ENCODE assay signal across 30 mouse cellular contexts in genomic region chr7:111316479-111316990, GRCm38 (mm10).
A peak's percentile ranks its signal among the peaks of the same experiment; 100 is the strongest.
DNase-seq lines count a peak whose midpoint lies in the region; ATAC-seq and TF ChIP-seq lines count a peak whose summit lies in the region.
"Had no signal": no experiment of that assay in that cellular context is flagged by ENCODE, and none has a peak within 500 bp of the region (broad histone marks: within the 10 kb centered on the region; RNA-seq: fewer than 3 reads in every experiment).

No protein-coding gene starts in this region.

- no peaks in the 10 kb centered on the region for H3K36me3 ChIP-seq in forebrain, embryonic 13.5 days (ENCODE audit: poor library complexity, severe bottlenecking)
- H3K36me3 ChIP-seq in forebrain, embryonic 11.5 days (ENCODE audit: control insufficient read depth, insufficient read depth, low read length): no peaks in the 10 kb centered on the region
- H3K36me3 ChIP-seq in hindbrain, embryonic 15.5 days: no peaks in the 10 kb centered on the region
- H3K36me3 ChIP-seq in hindbrain, embryonic 12.5 days: no peaks in the 10 kb centered on the region
- H3K36me3 ChIP-seq in neural tube, embryonic 14.5 days (ENCODE audit: control insufficient read depth, insufficient read depth, low read length): no peaks in the 10 kb centered on the region
- H3K36me3 ChIP-seq: G1E; heart, embryonic 13.5 days; liver, embryonic 12.5 days; midbrain, embryonic 12.5 days had no signal

- H3K4me3 ChIP-seq in forebrain, embryonic 13.5 days: no peak overlapping the region
- H3K4me3 ChIP-seq in forebrain, embryonic 11.5 days (ENCODE audit: low read depth, low read length): no peak overlapping the region
- H3K4me3 ChIP-seq in hindbrain, embryonic 15.5 days: no peak overlapping the region
- no peak overlapping the region for H3K4me3 ChIP-seq in hindbrain, embryonic 12.5 days
- H3K4me3 ChIP-seq in neural tube, embryonic 14.5 days (ENCODE audit: low read depth, low read length): no peak overlapping the region
- H3K4me3 ChIP-seq: gastrocnemius, adult 2 months; heart, embryonic 13.5 days; liver, embryonic 12.5 days; midbrain, embryonic 12.5 days had no signal

- peaks cover 51% of the 10 kb centered on the region for H3K27me3 ChIP-seq in forebrain, embryonic 13.5 days
- H3K27me3 ChIP-seq in forebrain, embryonic 11.5 days (ENCODE audit: control insufficient read depth, insufficient read depth, low read length): no peaks in the 10 kb centered on the region
- no peaks in the 10 kb centered on the region for H3K27me3 ChIP-seq in hindbrain, embryonic 15.5 days
- H3K27me3 ChIP-seq in hindbrain, embryonic 12.5 days: no peaks in the 10 kb centered on the region
- H3K27me3 ChIP-seq in neural tube, embryonic 14.5 days (ENCODE audit: control insufficient read depth, insufficient read depth, low read length): no peaks in the 10 kb centered on the region
- H3K27me3 ChIP-seq: heart, embryonic 13.5 days; liver, embryonic 12.5 days; midbrain, embryonic 12.5 days; Patski had no signal

- H3K4me2 ChIP-seq in forebrain, embryonic 13.5 days: no peak overlapping the region
- no peak overlapping the region for H3K4me2 ChIP-seq in forebrain, embryonic 11.5 days (ENCODE audit: low read depth, low read length, severe bottlenecking)
- H3K4me2 ChIP-seq in hindbrain, embryonic 15.5 days: no peak overlapping the region
- H3K4me2 ChIP-seq in hindbrain, embryonic 12.5 days (replicated peaks): no peak overlapping the region
- H3K4me2 ChIP-seq in neural tube, embryonic 14.5 days (ENCODE audit: low read depth, low read length): no peak overlapping the region
- H3K4me2 ChIP-seq: heart, embryonic 13.5 days; liver, embryonic 12.5 days; midbrain, embryonic 12.5 days had no signal

- WGBS in forebrain, embryonic 13.5 days: 27% methylated on average over 2 of the region's 2 CpGs
- WGBS in forebrain, embryonic 11.5 days: 35% methylated on average over 2 of the region's 2 CpGs
- WGBS in hindbrain, embryonic 15.5 days: 40% methylated on average over 2 of the region's 2 CpGs
- 73% methylated on average over 2 of the region's 2 CpGs for WGBS in hindbrain, embryonic 12.5 days
- 38% methylated on average over 2 of the region's 2 CpGs for WGBS in neural tube, embryonic 14.5 days

- ATAC-seq in forebrain, embryonic 13.5 days: peak; percentile 67; the same call in 1 of the 2 replicates
- ATAC-seq in forebrain, embryonic 11.5 days (replicated peaks; ENCODE audit: low FRiP score): no peak
- 0 out of 2 replicates have a peak, but pooled peaks have one; percentile 23 for ATAC-seq in hindbrain, embryonic 15.5 days (ENCODE audit: low FRiP score, low read depth)
- no peak for ATAC-seq in hindbrain, embryonic 12.5 days (ENCODE audit: low FRiP score)
- ATAC-seq in neural tube, embryonic 14.5 days (ENCODE audit: low read depth): peak; percentile 80
- ATAC-seq: intestine, embryonic 16.5 days; liver, embryonic 12.5 days; liver, postnatal 0 days; Patski had no signal

- no peak overlapping the region for H3K27ac ChIP-seq in forebrain, embryonic 13.5 days
- no peak overlapping the region for H3K27ac ChIP-seq in forebrain, embryonic 11.5 days (ENCODE audit: low read depth, low read length)
- no peak overlapping the region for H3K27ac ChIP-seq in hindbrain, embryonic 15.5 days (replicated peaks)
- no peak overlapping the region for H3K27ac ChIP-seq in hindbrain, embryonic 12.5 days
- H3K27ac ChIP-seq in neural tube, embryonic 14.5 days (ENCODE audit: low read depth, low read length): no peak overlapping the region
- H3K27ac ChIP-seq: gastrocnemius, adult 2 months; heart, embryonic 13.5 days; kidney, postnatal 0 days; liver, embryonic 12.5 days; midbrain, embryonic 12.5 days; stomach, postnatal 0 days had no signal

- no peaks in the 10 kb centered on the region for H3K9me3 ChIP-seq in forebrain, embryonic 13.5 days (replicated peaks)
- H3K9me3 ChIP-seq in forebrain, embryonic 11.5 days (ENCODE audit: control insufficient read depth, low read length): no peaks in the 10 kb centered on the region
- no peaks in the 10 kb centered on the region for H3K9me3 ChIP-seq in hindbrain, embryonic 15.5 days
- H3K9me3 ChIP-seq in hindbrain, embryonic 12.5 days (replicated peaks): no peaks in the 10 kb centered on the region
- H3K9me3 ChIP-seq in neural tube, embryonic 14.5 days (ENCODE audit: control insufficient read depth, low read length): no peaks in the 10 kb centered on the region
- H3K9me3 ChIP-seq: liver, embryonic 12.5 days; midbrain, embryonic 12.5 days had no signal

- no peak for TF ChIP-seq CTCF in brain, embryonic 14.5 days (IDR thresholded peaks at IDR 0.05; ENCODE audit: borderline replicate concordance, extremely low read depth, insufficient read depth, insufficient read length)

- no peak for TF ChIP-seq POLR2A in brain, embryonic 14.5 days (IDR thresholded peaks at IDR 0.05; ENCODE audit: borderline replicate concordance, extremely low read depth, insufficient read depth, insufficient read length, poor library complexity, severe bottlenecking)

- no peak for DNase-seq in forebrain, embryonic 11.5 days (ENCODE audit: low spot score)
- peak; percentile 76 for DNase-seq in brain, embryonic 14.5 days (ENCODE audit: low read depth)
- DNase-seq in cerebellum, postnatal 10 days: no peak
- no peak for DNase-seq in thymus, postnatal 14 days
- DNase-seq: adrenal gland, postnatal 14 days; cerebellum, adult 18-20 months; cerebellum, postnatal 14 days; gastrocnemius, adult 2 months; heart, postnatal 10 days; kidney, adult 8-10 months; layer of hippocampus, postnatal 36 days; left cerebral cortex, postnatal 4 days; liver, postnatal 0 days; lung, postnatal 36 days; right cerebral cortex, adult 18-20 months; spleen, adult 18-20 months; thymus, adult 18-20 months; thymus, postnatal 36 days had no signal

- peaks cover 8% of the 10 kb centered on the region for H3K4me1 ChIP-seq in forebrain, embryonic 13.5 days
- H3K4me1 ChIP-seq in forebrain, embryonic 11.5 days (replicated peaks; ENCODE audit: control insufficient read depth, insufficient read depth, low read length): no peaks in the 10 kb centered on the region
- H3K4me1 ChIP-seq in hindbrain, embryonic 15.5 days (replicated peaks): no peaks in the 10 kb centered on the region
- no peaks in the 10 kb centered on the region for H3K4me1 ChIP-seq in hindbrain, embryonic 12.5 days
- H3K4me1 ChIP-seq in neural tube, embryonic 14.5 days (ENCODE audit: control insufficient read depth, insufficient read depth, low read length): no peaks in the 10 kb centered on the region
- H3K4me1 ChIP-seq: heart, embryonic 13.5 days; liver, embryonic 12.5 days; midbrain, embryonic 12.5 days had no signal

- H3K9ac ChIP-seq in forebrain, embryonic 13.5 days: no peak overlapping the region
- no peak overlapping the region for H3K9ac ChIP-seq in forebrain, embryonic 11.5 days (ENCODE audit: low read length)
- H3K9ac ChIP-seq in hindbrain, embryonic 15.5 days: no peak overlapping the region
- no peak overlapping the region for H3K9ac ChIP-seq in hindbrain, embryonic 12.5 days
- no peak overlapping the region for H3K9ac ChIP-seq in neural tube, embryonic 14.5 days (replicated peaks; ENCODE audit: low read depth, low read length)
- H3K9ac ChIP-seq: heart, embryonic 13.5 days; liver, embryonic 12.5 days; liver, postnatal 0 days; midbrain, embryonic 12.5 days had no signal

Comparison
In these comparisons a context has a peak if more than half of its experiments do, and no peak if none do; other contexts are left out.
1. ATAC-seq: peak in forebrain, embryonic 13.5 days (single experiment), hindbrain, embryonic 15.5 days (single experiment) and neural tube, embryonic 14.5 days (single experiment); none in forebrain, embryonic 11.5 days (single experiment) and hindbrain, embryonic 12.5 days (single experiment).